In the genomic region with DNA sequence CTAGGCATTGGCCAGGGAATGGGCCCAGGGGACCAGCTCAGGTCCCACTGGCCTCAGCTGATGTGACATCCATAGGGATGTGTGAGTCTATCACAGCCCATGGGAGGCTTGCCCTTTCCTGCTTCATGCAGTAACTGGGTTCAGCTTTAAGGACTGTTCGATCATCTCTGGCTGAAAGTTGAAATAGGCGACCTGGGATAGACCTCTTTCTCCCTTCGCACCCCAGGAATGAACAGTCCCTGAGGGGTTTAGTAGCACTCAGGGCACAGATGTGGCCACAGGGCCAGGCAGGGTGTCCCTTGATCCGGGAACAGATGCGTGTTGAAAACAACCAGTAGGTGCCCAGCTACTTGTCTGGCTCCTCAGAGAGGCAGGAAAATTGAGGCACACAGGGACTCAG, we compare ENCODE assay signal across 13 mouse cellular contexts. TPM values are rescaled to one million over a fixed set of nuclear protein-coding genes. Genes with fewer than 3 reads are reported as not detected.
A peak's percentile ranks its signal among the peaks of the same experiment; 100 is the strongest.
DNase-seq lines count a peak whose midpoint lies in the region; ATAC-seq and TF ChIP-seq lines count a peak whose summit lies in the region.
"Had no signal": no experiment of that assay in that cellular context is flagged by ENCODE, and none has a peak within 500 bp of the region (broad histone marks: within the 10 kb centered on the region; RNA-seq: fewer than 3 reads in every experiment).

No protein-coding gene starts in this region.

- peak overlapping the region; percentile 99 for H3K27ac ChIP-seq in heart, embryonic 10.5 days
- H3K27ac ChIP-seq in heart, embryonic 11.5 days (ENCODE audit: low read depth, low read length), result no peak overlapping the region
- H3K27ac ChIP-seq in lung, embryonic 14.5 days (ENCODE audit: low read depth), result peak overlapping the region; percentile 97
- H3K27ac ChIP-seq in heart, postnatal 0 days (ENCODE audit: low read depth), result peak overlapping the region; percentile 71
- peak overlapping the region; percentile 97 for H3K27ac ChIP-seq in stomach, embryonic 14.5 days (ENCODE audit: low read length)
- H3K27ac ChIP-seq in layer of hippocampus, adult 2 months, result no peak overlapping the region
- H3K27ac ChIP-seq: forebrain, embryonic 12.5 days had no signal

- no peak for ATAC-seq in heart, embryonic 11.5 days (replicated peaks; ENCODE audit: insufficient number of reproducible peaks, low FRiP score, low TSS enrichment)
- ATAC-seq in lung, embryonic 14.5 days (ENCODE audit: insufficient read depth), result no peak
- no peak for ATAC-seq in heart, postnatal 0 days (ENCODE audit: insufficient read depth, low read depth)
- no peak for ATAC-seq in stomach, embryonic 14.5 days (ENCODE audit: insufficient number of reproducible peaks, insufficient read depth, low FRiP score, low read depth)

- no peaks in the 10 kb centered on the region for H3K9me3 ChIP-seq in heart, embryonic 10.5 days
- no peaks in the 10 kb centered on the region for H3K9me3 ChIP-seq in heart, embryonic 11.5 days (replicated peaks; ENCODE audit: control insufficient read depth, low read length)
- H3K9me3 ChIP-seq in lung, embryonic 14.5 days (ENCODE audit: low read depth, low read length), result no peaks in the 10 kb centered on the region
- H3K9me3 ChIP-seq in heart, postnatal 0 days (replicated peaks; ENCODE audit: control insufficient read depth, low read length), result no peaks in the 10 kb centered on the region
- H3K9me3 ChIP-seq in stomach, embryonic 14.5 days (ENCODE audit: control insufficient read depth, low read depth, low read length), result no peaks in the 10 kb centered on the region
- H3K9me3 ChIP-seq: forebrain, embryonic 12.5 days had no signal

- H3K9ac ChIP-seq in heart, embryonic 11.5 days (ENCODE audit: low read depth, low read length), result no peak overlapping the region
- peak overlapping the region; percentile 62 for H3K9ac ChIP-seq in lung, embryonic 14.5 days
- peak overlapping the region; percentile 50 for H3K9ac ChIP-seq in heart, postnatal 0 days (replicated peaks; ENCODE audit: low read depth, low read length)
- H3K9ac ChIP-seq in stomach, embryonic 14.5 days (replicated peaks; ENCODE audit: low read depth, low read length), result peak overlapping the region; percentile 43
- H3K9ac ChIP-seq: forebrain, embryonic 12.5 days had no signal

- 0 out of 2 replicates have a peak, but pooled peaks cover 4% of the 10 kb centered on the region for H3K27me3 ChIP-seq in heart, embryonic 10.5 days (ENCODE audit: insufficient read depth, poor library complexity, severe bottlenecking)
- no peaks in the 10 kb centered on the region for H3K27me3 ChIP-seq in heart, embryonic 11.5 days (ENCODE audit: control insufficient read depth, insufficient read depth, low read length)
- H3K27me3 ChIP-seq in lung, embryonic 14.5 days (ENCODE audit: insufficient read depth, low read length), result no peaks in the 10 kb centered on the region
- no peaks in the 10 kb centered on the region for H3K27me3 ChIP-seq in heart, postnatal 0 days (ENCODE audit: control insufficient read depth, insufficient read depth, low read length)
- H3K27me3 ChIP-seq in stomach, embryonic 14.5 days (ENCODE audit: control insufficient read depth, insufficient read depth, low read length), result no peaks in the 10 kb centered on the region
- H3K27me3 ChIP-seq: forebrain, embryonic 12.5 days had no signal

- H3K4me2 ChIP-seq in heart, embryonic 11.5 days, result no peak overlapping the region
- H3K4me2 ChIP-seq in lung, embryonic 14.5 days, result peak overlapping the region; percentile 61
- H3K4me2 ChIP-seq in heart, postnatal 0 days (ENCODE audit: low read depth, low read length), result peak overlapping the region; percentile 45
- peak overlapping the region; percentile 70 for H3K4me2 ChIP-seq in stomach, embryonic 14.5 days (replicated peaks; ENCODE audit: low read depth, low read length)
- H3K4me2 ChIP-seq: forebrain, embryonic 12.5 days had no signal

- no peaks in the 10 kb centered on the region for H3K36me3 ChIP-seq in heart, embryonic 10.5 days
- H3K36me3 ChIP-seq in heart, embryonic 11.5 days (ENCODE audit: control insufficient read depth, insufficient read depth, low read length), result no peaks in the 10 kb centered on the region
- 0 out of 2 replicates have a peak, but pooled peaks cover 4% of the 10 kb centered on the region for H3K36me3 ChIP-seq in lung, embryonic 14.5 days (ENCODE audit: insufficient read depth)
- H3K36me3 ChIP-seq in heart, postnatal 0 days (replicated peaks; ENCODE audit: control insufficient read depth, insufficient read depth, low read length), result no peaks in the 10 kb centered on the region
- peaks cover 8% of the 10 kb centered on the region; the same call in 1 of the 2 replicates for H3K36me3 ChIP-seq in stomach, embryonic 14.5 days (ENCODE audit: control insufficient read depth, insufficient read depth, low read length)
- H3K36me3 ChIP-seq: forebrain, embryonic 12.5 days had no signal

- no peak for TF ChIP-seq CTCF in lung, embryonic 14.5 days (IDR thresholded peaks at IDR 0.05; ENCODE audit: low read depth)
- no peak for TF ChIP-seq CTCF in heart, postnatal 0 days (IDR thresholded peaks at IDR 0.05; ENCODE audit: low read depth)
- no peak for TF ChIP-seq CTCF in layer of hippocampus, adult 2 months (conservative IDR thresholded peaks at IDR 0.05)

- DNase-seq in heart, embryonic 10.5 days (ENCODE audit: low spot score), result no peak
- no peak for DNase-seq in lung, embryonic 14.5 days
- no peak for DNase-seq in lung, postnatal 36 days
- no peak for DNase-seq in heart, postnatal 0 days (ENCODE audit: low spot score)
- no peak for DNase-seq in layer of hippocampus, adult 2 months (ENCODE audit: low spot score in 2 of 2)
- no peak for DNase-seq in urinary bladder, postnatal 10 days (ENCODE audit: low spot score)
- DNase-seq: B cell, adult 2 months had no signal

- 84% methylated on average over 5 of the region's 5 CpGs for WGBS in heart, embryonic 10.5 days
- WGBS in heart, embryonic 11.5 days (ENCODE audit: insufficient replicate concordance), result 66% methylated on average over 5 of the region's 5 CpGs
- 78% methylated on average over 5 of the region's 5 CpGs for WGBS in lung, embryonic 14.5 days
- WGBS in heart, postnatal 0 days, result 79% methylated on average over 5 of the region's 5 CpGs
- 79% methylated on average over 5 of the region's 5 CpGs for WGBS in stomach, embryonic 14.5 days

- H3K4me3 ChIP-seq in heart, embryonic 10.5 days, result no peak overlapping the region
- no peak overlapping the region for H3K4me3 ChIP-seq in heart, embryonic 11.5 days (ENCODE audit: low read depth, low read length)
- H3K4me3 ChIP-seq in lung, embryonic 14.5 days (ENCODE audit: low read depth, low read length), result peak overlapping the region; percentile 36
- peak overlapping the region; percentile 20; the same call in 1 of the 2 replicates for H3K4me3 ChIP-seq in heart, postnatal 0 days (ENCODE audit: low read depth, low read length)
- peak overlapping the region; percentile 38 for H3K4me3 ChIP-seq in stomach, embryonic 14.5 days (ENCODE audit: low read depth, low read length)
- H3K4me3 ChIP-seq in layer of hippocampus, adult 2 months, result no peak overlapping the region
- H3K4me3 ChIP-seq: forebrain, embryonic 12.5 days had no signal

- H3K4me1 ChIP-seq in heart, embryonic 10.5 days, result peaks cover 97% of the 10 kb centered on the region
- H3K4me1 ChIP-seq in heart, embryonic 11.5 days (ENCODE audit: control insufficient read depth, insufficient read depth, low read length), result peaks cover 51% of the 10 kb centered on the region
- peaks cover 31% of the 10 kb centered on the region for H3K4me1 ChIP-seq in lung, embryonic 14.5 days (ENCODE audit: insufficient read depth)
- H3K4me1 ChIP-seq in heart, postnatal 0 days (ENCODE audit: control insufficient read depth, insufficient read depth), result peaks cover 39% of the 10 kb centered on the region
- peaks cover 56% of the 10 kb centered on the region for H3K4me1 ChIP-seq in stomach, embryonic 14.5 days (ENCODE audit: control insufficient read depth, insufficient read depth, low read length)

- no peak for TF ChIP-seq EP300 in heart, postnatal 0 days (IDR thresholded peaks at IDR 0.05; ENCODE audit: low read depth)

RNA-seq across cellular contexts. Expression of a gene that starts 15.7 kb away (rescaled TPM):
- 32.0 and 36.9 TPM in 2 replicates for polyA plus RNA-seq in heart, embryonic 10.5 days (2016; fragmentation: Nextera tagmentation; extraction: Ambion mirVana)
- 31.4 and 32.1 TPM in 2 replicates for polyA plus RNA-seq in heart, embryonic 11.5 days (2014; fragmentation: Nextera tagmentation; extraction: Ambion mirVana)
- 98.0 and 99.6 TPM in 2 replicates for polyA plus RNA-seq in lung, embryonic 14.5 days (2014; fragmentation: Nextera tagmentation; extraction: Ambion mirVana)
- 20.8 and 84.4 TPM in 2 replicates for total RNA-seq in heart, postnatal 0 days (2014; rRNA removed; ENCODE audit: low replicate concordance)
- polyA plus RNA-seq in heart, postnatal 0 days (2015; fragmentation: Nextera tagmentation; extraction: Ambion mirVana), result 47.7 and 53.1 TPM in 2 replicates
- 194 and 211 TPM in 2 replicates for polyA plus RNA-seq in stomach, embryonic 14.5 days (2014; fragmentation: Nextera tagmentation; extraction: Ambion mirVana)
- total RNA-seq in layer of hippocampus, adult 2 months (2021), result 1 to 10 TPM; 1.4 to 1.7 TPM

RNA-seq across cellular contexts. Expression of a gene that starts 22.4 kb away (rescaled TPM):
- 9.5 and 10.4 TPM in 2 replicates for polyA plus RNA-seq in heart, embryonic 10.5 days (2016; fragmentation: Nextera tagmentation; extraction: Ambion mirVana)
- 16.0 and 16.3 TPM in 2 replicates for polyA plus RNA-seq in heart, embryonic 11.5 days (2014; fragmentation: Nextera tagmentation; extraction: Ambion mirVana)
- 1.5 and 2.5 TPM in 2 replicates for polyA plus RNA-seq in lung, embryonic 14.5 days (2014; fragmentation: Nextera tagmentation; extraction: Ambion mirVana)
- total RNA-seq in heart, postnatal 0 days (2014; rRNA removed; ENCODE audit: low replicate concordance), result 0.73 and 11.0 TPM in 2 replicates
- 2.5 and 3.2 TPM in 2 replicates for polyA plus RNA-seq in heart, postnatal 0 days (2015; fragmentation: Nextera tagmentation; extraction: Ambion mirVana)
- 2.2 and 2.6 TPM in 2 replicates for polyA plus RNA-seq in stomach, embryonic 14.5 days (2014; fragmentation: Nextera tagmentation; extraction: Ambion mirVana)
- total RNA-seq in layer of hippocampus, adult 2 months (2021), result not detected
- total RNA-seq: left cerebral cortex, postnatal 36 days had no signal

RNA-seq across cellular contexts. Expression of a gene that starts 34.7 kb away (rescaled TPM):
- 51.9 and 56.4 TPM in 2 replicates for polyA plus RNA-seq in heart, embryonic 10.5 days (2016; fragmentation: Nextera tagmentation; extraction: Ambion mirVana)
- 46.1 and 51.6 TPM in 2 replicates for polyA plus RNA-seq in heart, embryonic 11.5 days (2014; fragmentation: Nextera tagmentation; extraction: Ambion mirVana)
- polyA plus RNA-seq in lung, embryonic 14.5 days (2014; fragmentation: Nextera tagmentation; extraction: Ambion mirVana), result 0.86 and 1.6 TPM in 2 replicates
- total RNA-seq in heart, postnatal 0 days (2014; rRNA removed; ENCODE audit: low replicate concordance), result not detected in 2 replicates
- 8.9 and 9.9 TPM in 2 replicates for polyA plus RNA-seq in heart, postnatal 0 days (2015; fragmentation: Nextera tagmentation; extraction: Ambion mirVana)
- polyA plus RNA-seq in stomach, embryonic 14.5 days (2014; fragmentation: Nextera tagmentation; extraction: Ambion mirVana), result 4.6 and 5.8 TPM in 2 replicates
- total RNA-seq in layer of hippocampus, adult 2 months (2021), result not detected

RNA-seq across cellular contexts. Expression of a gene that starts 41.6 kb away (rescaled TPM):
- polyA plus RNA-seq in heart, embryonic 10.5 days (2016; fragmentation: Nextera tagmentation; extraction: Ambion mirVana), result 0.38 and 1.3 TPM in 2 replicates
- 0.26 and 0.31 TPM in 2 replicates for polyA plus RNA-seq in heart, embryonic 11.5 days (2014; fragmentation: Nextera tagmentation; extraction: Ambion mirVana)
- polyA plus RNA-seq in lung, embryonic 14.5 days (2014; fragmentation: Nextera tagmentation; extraction: Ambion mirVana), result not detected in 2 replicates
- 18.0 TPM in 1 of 2 replicates, not detected in the other for total RNA-seq in heart, postnatal 0 days (2014; rRNA removed; ENCODE audit: low replicate concordance)
- 0.10 TPM in 1 of 2 replicates, not detected in the other for polyA plus RNA-seq in heart, postnatal 0 days (2015; fragmentation: Nextera tagmentation; extraction: Ambion mirVana)
- 4.8 and 6.6 TPM in 2 replicates for polyA plus RNA-seq in stomach, embryonic 14.5 days (2014; fragmentation: Nextera tagmentation; extraction: Ambion mirVana)
- not detected for total RNA-seq in layer of hippocampus, adult 2 months (2021)
- total RNA-seq: gastrocnemius, postnatal 36 days; left cerebral cortex, postnatal 36 days had no signal
- polyA plus RNA-seq: cerebellum, adult 2 months; forebrain, embryonic 12.5 days had no signal

RNA-seq across cellular contexts. Expression of a gene that starts 56.2 kb away (rescaled TPM):
- polyA plus RNA-seq in heart, embryonic 10.5 days (2016; fragmentation: Nextera tagmentation; extraction: Ambion mirVana), result 17.1 and 25.1 TPM in 2 replicates
- polyA plus RNA-seq in heart, embryonic 11.5 days (2014; fragmentation: Nextera tagmentation; extraction: Ambion mirVana), result 15.4 and 19.3 TPM in 2 replicates
- polyA plus RNA-seq in lung, embryonic 14.5 days (2014; fragmentation: Nextera tagmentation; extraction: Ambion mirVana), result 20.3 and 31.0 TPM in 2 replicates
- total RNA-seq in heart, postnatal 0 days (2014; rRNA removed; ENCODE audit: low replicate concordance), result 87.2 and 90.9 TPM in 2 replicates
- polyA plus RNA-seq in heart, postnatal 0 days (2015; fragmentation: Nextera tagmentation; extraction: Ambion mirVana), result 14.9 TPM in 2 replicates
- polyA plus RNA-seq in stomach, embryonic 14.5 days (2014; fragmentation: Nextera tagmentation; extraction: Ambion mirVana), result 32.6 and 35.6 TPM in 2 replicates
- 1 to 10 TPM; 7.9 to 8.8 TPM for total RNA-seq in layer of hippocampus, adult 2 months (2021)

Comparison
In these comparisons a context has a peak if more than half of its experiments do, and no peak if none do; other contexts are left out.
1. H3K27ac ChIP-seq: peak in heart, embryonic 10.5 days (single experiment), lung, embryonic 14.5 days (single experiment), heart, postnatal 0 days (single experiment) and stomach, embryonic 14.5 days (single experiment); none in heart, embryonic 11.5 days (single experiment) and layer of hippocampus, adult 2 months (single experiment).
2. H3K4me3 ChIP-seq: peak in lung, embryonic 14.5 days (single experiment), heart, postnatal 0 days (single experiment) and stomach, embryonic 14.5 days (single experiment); none in heart, embryonic 10.5 days (single experiment), heart, embryonic 11.5 days (single experiment) and layer of hippocampus, adult 2 months (single experiment).